Mouse (Mus musculus) urinary bladder, postnatal 25 days (tissue): ENCODE measurements at regions not wholly inside any gene's neighbourhood (a gene's known extent, or its start where the extent isn't known, plus 50 kb on each side); places are given as distances from the start of the nearest gene placed in this dataset.
A peak's percentile ranks its signal among the peaks of the same experiment; 100 is the strongest.

Experiments used
- DNase-seq: peaks from one replicate; pipeline ENCODE4 v3.0.0; 2022; ENCODE audit warnings: low spot score

DNA sequence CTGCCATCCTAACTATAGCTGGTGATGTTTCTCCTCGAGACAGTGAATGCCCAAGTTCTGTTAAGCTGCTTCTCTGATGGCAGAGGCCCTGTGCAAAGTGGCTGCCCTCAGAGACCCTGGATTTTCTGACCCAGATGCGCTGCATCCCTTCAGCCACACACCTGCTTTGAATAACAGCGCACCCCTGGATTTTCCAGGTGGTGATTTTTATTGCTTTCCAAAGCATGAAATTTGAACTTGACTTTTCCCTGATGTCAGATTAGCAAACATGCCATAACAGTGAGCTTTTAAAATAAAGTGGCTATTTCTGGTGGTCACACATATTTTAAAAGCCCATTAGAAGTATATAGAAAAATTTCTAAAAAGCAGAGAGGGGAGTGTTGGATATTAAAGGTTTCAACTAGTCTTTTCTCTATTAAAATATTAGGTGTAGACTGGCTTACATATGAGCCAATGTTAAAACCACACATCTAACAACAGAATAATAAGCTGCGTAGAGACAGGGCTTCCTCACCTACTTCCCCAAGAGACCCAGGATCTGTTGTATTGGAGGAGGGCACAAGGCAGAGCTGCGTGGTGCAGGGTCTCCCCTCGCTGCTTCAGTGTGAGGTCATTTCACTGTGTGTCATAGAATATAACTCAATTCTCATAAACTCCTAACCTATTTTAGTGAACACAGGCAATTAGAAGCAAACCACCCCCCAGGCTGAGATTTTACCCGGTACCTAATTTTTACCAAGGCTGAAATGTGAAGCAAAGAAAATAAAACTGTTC is 280.3 kb downstream of the Ccdc91 start:
- DNase-seq, result no peak

GRCm38 (mm10) chr6:147759485-147759884 is 283.9 kb downstream of the Ccdc91 start:
- DNase-seq, result no peak

- no peak for DNase-seq
Observed at GRCm38 (mm10) chr6:147760113-147760512, 284.5 kb downstream of the Ccdc91 start.

- DNase-seq, result no peak
Observed at GRCm38 (mm10) chr6:147765241-147765640, 281.8 kb upstream of the Far2 start.

DNA sequence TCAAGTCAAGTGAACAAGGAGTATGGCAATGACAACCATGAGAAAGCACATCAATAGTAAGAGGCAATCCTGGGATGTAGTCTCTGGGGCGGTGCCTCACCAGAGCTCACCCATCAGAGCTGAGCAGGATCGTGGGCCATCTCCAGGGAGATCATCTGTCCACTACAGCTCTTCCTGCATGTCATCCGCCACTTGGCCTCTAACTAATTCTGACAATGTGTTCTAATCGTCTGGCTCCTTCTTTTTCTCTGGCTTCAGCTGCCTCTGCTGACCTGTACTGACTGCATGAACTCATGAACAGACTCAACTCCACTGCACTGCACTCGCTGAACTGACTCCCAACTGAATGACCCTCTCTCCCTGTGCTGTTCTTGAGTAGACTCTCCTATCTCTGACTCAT is 277.9 kb upstream of the Far2 start:
- DNase-seq, result no peak

- no peak for DNase-seq
Observed at GRCm38 (mm10) chr6:147770034-147770433, 277.0 kb upstream of the Far2 start.

DNA sequence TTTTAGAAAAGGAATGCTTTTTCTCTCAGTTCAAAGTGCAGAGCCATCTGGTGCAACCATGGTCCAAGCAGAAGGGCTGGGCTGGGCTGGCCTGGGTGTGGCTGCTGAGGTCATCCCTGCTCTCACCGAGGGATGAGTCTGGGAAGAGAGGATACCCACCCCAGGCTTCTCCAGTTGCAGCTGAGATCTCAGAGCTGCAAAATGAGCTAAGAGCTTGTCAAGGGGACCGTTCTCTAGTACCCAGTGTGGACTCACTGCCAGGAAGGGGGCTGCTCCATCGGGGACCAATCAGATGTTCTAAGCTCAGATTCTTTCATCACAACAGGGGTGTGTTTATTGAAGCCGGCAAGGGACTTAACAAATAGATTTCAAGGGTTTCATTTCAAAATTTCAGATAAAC is 275.6 kb upstream of the Far2 start:
- DNase-seq, result peak; percentile 6

- DNase-seq, result no peak
Observed at GRCm38 (mm10) chr6:147773904-147774303, 273.2 kb upstream of the Far2 start.

DNA sequence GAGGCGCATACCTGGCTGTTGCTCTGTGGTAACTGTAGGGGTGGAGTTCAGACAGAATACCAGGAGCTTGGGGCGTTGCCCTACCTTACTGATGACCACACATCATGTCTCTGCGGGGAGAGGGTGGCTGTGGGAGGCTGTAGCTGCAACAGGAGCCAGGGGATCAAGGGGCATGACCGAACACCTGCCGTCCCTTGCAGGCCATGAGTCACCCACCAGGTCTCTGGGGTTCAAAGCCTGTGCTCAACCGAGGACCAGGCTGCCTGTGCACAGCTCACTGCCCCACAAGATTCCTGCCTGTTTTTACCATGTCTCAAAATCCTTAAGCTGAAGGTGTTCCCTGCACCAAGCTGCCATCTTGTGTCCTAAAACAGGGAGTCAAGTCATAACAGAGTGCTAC is 272.4 kb upstream of the Far2 start:
- DNase-seq, result no peak

DNA sequence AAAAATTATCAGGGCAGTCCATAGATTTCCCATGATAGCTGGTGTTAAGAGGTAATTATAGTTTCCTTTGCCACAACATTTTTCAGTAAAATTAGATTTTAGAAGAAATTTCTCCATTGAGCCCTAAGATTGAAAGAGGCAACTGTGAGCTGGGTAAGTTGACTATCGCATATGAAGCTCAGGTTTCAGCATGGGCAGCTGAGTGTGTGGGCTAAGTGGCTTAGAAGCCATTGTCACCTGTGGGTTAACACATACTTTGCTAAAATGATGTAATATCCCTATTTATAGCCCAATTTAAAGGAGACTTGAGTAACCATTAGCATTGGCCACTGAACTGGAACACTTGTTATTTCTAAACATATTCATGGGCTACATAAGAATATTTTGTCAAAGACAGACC is 267.6 kb upstream of the Far2 start:
- no peak for DNase-seq

GRCm38 (mm10) chr6:147784249-147784648 is 262.8 kb upstream of the Far2 start:
- DNase-seq, result no peak

DNA sequence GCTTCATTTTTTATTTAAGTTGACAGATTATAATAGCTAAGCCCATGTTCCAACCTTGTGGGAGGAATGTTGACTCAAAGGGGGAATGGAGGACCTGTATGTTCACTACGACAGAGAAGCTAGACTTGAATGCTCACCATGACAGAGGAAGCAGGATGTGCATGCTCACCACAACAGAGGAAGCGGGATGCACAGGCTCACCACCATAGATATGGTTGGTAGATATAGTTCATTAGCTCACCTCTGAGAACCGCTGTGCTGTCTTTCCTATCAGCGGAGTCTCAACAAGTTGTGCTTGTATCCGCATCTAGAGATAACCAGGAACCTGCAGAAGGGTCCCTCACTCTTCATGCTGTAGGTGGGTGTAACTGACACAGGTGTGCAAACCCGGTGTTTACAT is 262.2 kb upstream of the Far2 start:
- DNase-seq, result no peak

DNA sequence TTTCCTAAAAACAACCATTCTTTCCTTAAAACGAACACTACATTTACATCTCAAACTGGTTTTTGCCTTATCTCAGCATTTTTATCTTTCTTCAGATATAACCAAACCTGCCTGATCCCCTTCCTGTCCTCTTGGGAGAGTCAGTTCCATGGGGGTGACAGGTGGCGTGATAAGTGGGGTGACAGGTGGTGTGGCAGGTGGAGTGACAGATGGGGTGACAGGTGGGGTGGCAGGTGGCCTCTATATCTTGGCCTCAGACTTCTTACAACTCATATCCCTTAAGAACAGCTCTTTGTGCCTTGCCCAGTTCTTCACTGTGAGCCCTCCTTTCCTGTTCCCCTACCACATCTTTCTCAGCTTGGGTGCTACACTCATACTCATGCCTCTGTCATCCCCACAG is 259.0 kb upstream of the Far2 start:
- no peak for DNase-seq

DNA sequence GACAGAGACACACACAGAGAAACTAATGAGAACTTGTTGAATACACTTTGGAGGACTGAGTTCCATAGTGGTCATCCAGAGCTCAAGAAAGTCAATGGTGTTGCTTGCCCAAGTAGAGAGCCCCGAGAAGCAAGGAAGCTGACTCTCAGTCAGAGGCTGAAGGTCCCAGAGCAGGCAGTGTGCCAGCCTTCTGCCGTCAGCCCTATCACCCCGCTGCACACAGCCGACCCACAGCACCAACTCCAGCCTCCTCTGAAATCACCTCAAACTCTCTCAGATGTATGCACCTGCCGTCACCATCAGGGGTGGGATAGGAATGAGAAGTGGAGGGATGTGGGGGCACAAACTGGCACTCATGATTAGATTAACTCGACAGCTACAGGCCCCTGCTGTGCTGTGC is 257.9 kb upstream of the Far2 start:
- DNase-seq, result no peak

DNA sequence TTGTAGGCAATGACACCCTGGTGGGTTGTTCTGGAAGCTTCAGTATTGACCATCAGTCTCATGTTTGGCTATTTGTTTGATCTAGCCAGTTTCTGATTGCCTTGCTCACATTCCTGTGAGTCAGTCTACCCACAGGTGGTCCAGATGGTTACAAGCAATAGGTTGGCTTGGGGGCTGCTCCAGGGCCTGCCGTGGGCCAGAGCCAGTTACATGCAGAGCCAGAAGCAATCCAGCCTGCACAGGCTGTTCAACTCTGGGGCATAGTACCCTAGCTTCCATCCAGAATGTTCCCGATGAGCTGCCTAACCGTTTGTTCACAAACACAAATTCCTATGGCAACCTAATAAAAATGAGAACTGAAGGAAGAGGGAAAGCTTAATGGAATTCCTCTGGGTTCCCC is 253.2 kb upstream of the Far2 start:
- no peak for DNase-seq

- DNase-seq, result no peak
Observed at GRCm38 (mm10) chr6:147794351-147794750, 252.7 kb upstream of the Far2 start.

GRCm38 (mm10) chr6:147799009-147799727 is 247.9 kb upstream of the Far2 start:
- DNase-seq, result no peak

DNA sequence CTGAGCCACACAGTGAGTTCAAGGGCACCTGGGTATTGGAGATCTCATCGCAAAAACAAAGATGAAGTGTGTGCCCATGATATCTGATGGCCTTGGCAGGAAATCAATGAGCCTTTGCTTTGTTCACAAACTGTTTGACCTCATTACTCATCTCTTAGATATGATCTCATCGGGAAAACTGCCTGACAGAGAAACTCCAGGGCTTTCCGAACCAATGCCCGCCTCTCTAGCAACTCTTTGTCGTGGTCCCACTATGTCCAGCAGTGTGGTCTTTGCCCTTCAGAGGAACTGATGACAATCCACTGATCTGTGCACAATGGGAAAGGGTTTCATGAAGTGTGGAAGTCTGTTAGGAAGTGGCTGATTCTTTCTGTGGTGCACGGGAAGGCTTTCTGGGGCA is 247.2 kb upstream of the Far2 start:
- no peak for DNase-seq

DNA sequence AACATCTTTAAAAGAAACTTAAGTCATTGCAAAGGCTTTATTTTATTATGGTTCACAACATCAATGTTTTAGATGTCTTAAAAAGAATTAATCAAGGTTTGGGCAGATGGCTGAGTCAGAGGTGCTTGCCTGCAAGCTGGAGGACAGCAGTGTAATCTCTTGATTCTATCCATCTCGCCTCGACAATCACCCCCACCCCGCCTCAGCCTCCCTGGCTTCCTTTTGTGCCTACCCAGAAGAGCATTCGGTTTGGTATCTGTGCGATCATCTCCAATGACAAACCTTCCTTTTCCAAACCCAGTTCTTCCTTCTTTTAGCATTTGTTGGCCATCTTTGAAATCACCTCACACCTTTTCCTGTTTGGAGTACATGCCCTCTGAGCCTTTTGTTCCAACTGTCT is 246.2 kb upstream of the Far2 start:
- no peak for DNase-seq

DNA sequence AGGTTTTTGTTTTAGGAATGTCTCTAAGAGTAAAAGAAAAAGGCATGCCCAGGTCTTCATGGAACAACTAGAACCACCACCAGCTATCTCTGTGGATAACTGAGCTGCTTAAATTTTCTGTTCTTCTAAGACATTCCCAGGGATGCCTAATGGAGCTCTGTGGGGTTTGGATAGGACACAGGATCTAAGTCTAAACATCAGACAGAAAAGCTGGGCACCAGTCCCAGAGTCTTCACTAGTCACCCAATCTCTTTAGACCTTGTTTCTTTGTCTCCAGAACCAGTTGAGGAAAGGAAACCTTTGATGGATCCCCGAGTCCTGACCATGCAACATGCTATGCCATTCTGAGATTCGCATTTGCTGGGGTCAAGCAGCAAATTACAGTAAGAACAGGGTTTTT is 243.2 kb upstream of the Far2 start:
- DNase-seq, result no peak

DNA sequence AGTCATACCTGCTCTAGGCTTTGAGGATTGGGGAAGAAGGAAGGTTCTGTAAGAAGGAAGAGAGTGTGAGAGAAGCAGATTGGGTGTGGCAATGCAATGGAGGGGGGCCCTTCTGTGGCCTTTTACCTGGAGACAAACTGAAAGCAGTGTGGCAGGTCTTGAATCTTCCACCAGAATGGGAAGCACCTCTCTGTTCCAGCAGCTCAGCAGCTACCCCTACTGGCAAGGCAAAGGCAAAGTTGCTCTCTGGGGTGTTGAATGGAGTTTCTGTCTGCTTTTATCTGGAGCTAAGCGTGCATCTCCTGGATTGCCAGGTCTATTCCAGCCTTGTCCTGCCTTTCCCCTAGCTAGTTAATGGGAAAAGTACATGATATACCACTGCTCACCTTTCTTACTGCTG is 236.3 kb upstream of the Far2 start:
- peak; percentile 72 for DNase-seq

- DNase-seq, result no peak
Observed at GRCm38 (mm10) chr6:147816861-147817260, 230.2 kb upstream of the Far2 start.

DNA sequence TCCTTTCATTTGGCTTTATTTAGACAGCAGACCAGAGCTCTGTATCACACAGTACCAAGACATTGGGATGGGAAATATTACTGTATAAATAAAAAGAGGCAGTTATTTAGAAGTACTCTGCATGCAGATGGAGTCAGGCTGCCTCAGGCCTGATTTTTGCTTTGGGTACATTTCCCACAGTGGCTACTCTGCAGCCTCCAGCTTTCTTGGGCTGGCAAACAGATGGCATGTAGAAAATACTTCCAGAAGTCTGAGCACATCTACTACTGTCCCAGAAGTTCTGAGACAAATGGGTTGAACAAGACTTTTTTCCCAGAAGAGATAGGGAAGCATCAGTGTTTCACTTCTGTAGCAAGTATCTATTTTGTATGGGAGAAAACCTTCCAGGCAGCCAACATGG is 229.8 kb upstream of the Far2 start:
- no peak for DNase-seq

- DNase-seq, result no peak
Observed at GRCm38 (mm10) chr6:147822215-147822614, 224.8 kb upstream of the Far2 start.
